Mouse (Mus musculus) C2C12 (cell line): ENCODE measurements around the gene Tenm4.

ENCODE experiments used
- CEBPB ChIP-seq: IDR thresholded peaks from one replicate; pipeline ENCODE4 v1.6.1; 2011; ENCODE audit warnings: low read depth, mild to moderate bottlenecking, control low read depth, moderate library complexity
- CTCF ChIP-seq: IDR thresholded peaks from one replicate; pipeline ENCODE4 v1.5.1; 2011; ENCODE audit not compliant: control insufficient read depth, insufficient read depth, insufficient read length
- MAX ChIP-seq: IDR thresholded peaks from one replicate; pipeline ENCODE4 v1.6.1; 2011; ENCODE audit warnings: mild to moderate bottlenecking, control low read depth
- MYOD1 ChIP-seq: IDR thresholded peaks from one replicate; pipeline ENCODE4 v1.6.1; 2011; ENCODE audit warnings: low read depth; ENCODE audit not compliant: control insufficient read depth, insufficient read length
- MYOG ChIP-seq: IDR thresholded peaks from one replicate; pipeline ENCODE4 v1.6.1; 2011; ENCODE audit not compliant: control insufficient read depth, insufficient read length; ENCODE audit errors: extremely low read depth
- USF1 ChIP-seq: IDR thresholded peaks from one replicate; pipeline ENCODE4 v1.6.1; 2011; ENCODE audit warnings: low read depth, mild to moderate bottlenecking, control low read depth, moderate library complexity

DNA sequence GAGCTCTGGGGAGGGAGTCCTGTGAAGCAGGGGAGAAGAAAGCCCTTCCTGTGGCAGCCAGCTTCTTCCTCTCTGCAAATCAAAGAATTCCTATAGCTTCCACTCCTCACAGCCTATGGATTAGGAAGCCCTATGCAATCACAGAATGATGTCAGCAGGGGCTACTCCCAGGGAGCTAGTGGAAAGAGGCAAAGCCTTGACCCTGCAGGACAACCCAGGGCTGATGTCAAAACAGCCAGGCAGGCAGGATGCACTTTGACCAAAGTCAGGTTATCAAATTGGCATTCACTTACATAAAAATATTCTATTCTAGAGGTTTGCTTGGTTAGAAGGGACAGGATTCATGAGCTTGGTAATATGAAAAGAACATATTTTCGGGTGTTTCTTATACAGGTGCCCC is 39.9 kb upstream of the Tenm4 start:
- no peak for TF ChIP-seq MYOD1
- TF ChIP-seq CTCF, result no peak
- no peak for TF ChIP-seq CEBPB
- TF ChIP-seq USF1, result no peak
- no peak for TF ChIP-seq MYOG
- TF ChIP-seq MAX, result no peak
